Mouse (Mus musculus) effector memory CD4-positive, alpha-beta T cell, adult 7 months (primary cell): ENCODE results near the gene Olfr498. TPM values are rescaled to one million over a fixed set of nuclear protein-coding genes. Genes with fewer than 3 reads are reported as not detected.

Source experiments
- polyA plus RNA-seq: library from polyadenylated mRNA; unstranded; fragments of 100-300 nt; shearing (Covaris generic); gene quantifications from one replicate; pipeline ENCODE4 v1.2.1, GENCODE M21; 2017

Olfr498 gene
- polyA plus RNA-seq = not detected

GRCm38 (mm10) chr7:108465026-108465425 is at the start of gene Olfr498:
Gene Olfr498, plus strand, starts transcription at chr7:108465326.

DNA sequence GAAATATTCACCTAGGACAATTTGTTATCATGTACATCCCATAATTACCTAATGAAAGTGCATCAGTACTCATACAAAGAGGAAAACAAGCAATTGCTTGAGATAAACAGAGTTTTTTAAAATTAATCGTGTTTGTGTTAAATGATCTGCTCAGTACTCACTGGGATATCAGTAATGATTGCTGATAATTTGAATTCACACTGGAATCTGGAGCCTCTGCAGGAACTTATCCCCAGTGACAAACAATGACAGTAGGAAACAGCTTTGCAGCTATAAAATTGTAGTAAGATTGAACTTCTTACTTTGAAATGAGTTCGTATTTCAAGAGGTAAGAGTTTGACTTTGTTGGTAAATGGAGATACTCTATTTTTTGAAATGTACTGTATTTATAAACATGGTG is 45.0 kb upstream of the Olfr498 start, which contains the start of gene Olfr497:
Gene Olfr497 (plus strand): TSS at position 301 of the 400 bp plus-strand sequence.

Other genes starting within 250 kb of the Olfr498 start
- not detected for gene Olfr488, start 207.0 kb upstream of the Olfr498 start, polyA plus RNA-seq
- gene Olfr490, start 176.4 kb upstream of the Olfr498 start, polyA plus RNA-seq = 0.40 TPM
- not detected for gene Olfr491, start 151.9 kb upstream of the Olfr498 start, polyA plus RNA-seq
- gene Olfr492, start 141.7 kb upstream of the Olfr498 start, polyA plus RNA-seq = not detected
- not detected for gene Olfr493, start 118.3 kb upstream of the Olfr498 start, polyA plus RNA-seq
- gene Olfr494, start 100.0 kb upstream of the Olfr498 start, polyA plus RNA-seq = not detected
- not detected for gene Olfr495, start 72.2 kb upstream of the Olfr498 start, polyA plus RNA-seq
- gene Olfr497, start 44.9 kb upstream of the Olfr498 start, polyA plus RNA-seq = not detected
- 0.20 TPM for gene Olfr502, start 59.7 kb downstream of the Olfr498 start, polyA plus RNA-seq
- not detected for gene Olfr503, start 79.2 kb downstream of the Olfr498 start, polyA plus RNA-seq
- not detected for gene Olfr504, start 100.5 kb downstream of the Olfr498 start, polyA plus RNA-seq
- gene Olfr506, start 145.5 kb downstream of the Olfr498 start, polyA plus RNA-seq = not detected
- gene Olfr507, start 156.5 kb downstream of the Olfr498 start, polyA plus RNA-seq = not detected
- gene Olfr508, start 164.7 kb downstream of the Olfr498 start, polyA plus RNA-seq = not detected
- not detected for gene Olfr509, start 186.6 kb downstream of the Olfr498 start, polyA plus RNA-seq
- not detected for gene Olfr510, start 201.1 kb downstream of the Olfr498 start, polyA plus RNA-seq
- not detected for gene Olfr512, start 248.0 kb downstream of the Olfr498 start, polyA plus RNA-seq